Mouse (Mus musculus) ES-E14 (cell line): ENCODE measurements around the gene Gm28308. TPM values are rescaled to one million over a fixed set of nuclear protein-coding genes. Genes with fewer than 3 reads are reported as not detected.

ENCODE experiments used
- DNase-seq: peaks from one replicate; pipeline ENCODE4 v3.0.0-alpha.2; 2013; ENCODE audit warnings: low read depth, low spot score
- H3K27ac ChIP-seq: 2 replicates; pipeline ENCODE4 v1.5.1; 2012; ENCODE audit warnings: low read depth, mild to moderate bottlenecking, low read length, moderate library complexity, mixed read lengths; ENCODE audit not compliant: poor library complexity, insufficient read depth, severe bottlenecking
- H3K36me3 ChIP-seq: 2 replicates; pipeline ENCODE4 v1.6.1; 2012; ENCODE audit warnings: mild to moderate bottlenecking, low read length, moderate library complexity, mixed read lengths; ENCODE audit not compliant: control insufficient read depth, poor library complexity, insufficient read depth, severe bottlenecking
- H3K4me1 ChIP-seq, 2 experiments: fragments of 150-350 bp in 1 of 2; sonication (generic) in 1 of 2; 2 replicates each; pipeline ENCODE4 v1.6.1; 2012; ENCODE audit warnings: low read length in 2 of 2, mild to moderate bottlenecking in 1 of 2, mixed read lengths in 1 of 2; ENCODE audit not compliant: control insufficient read depth in 2 of 2, insufficient read depth in 2 of 2, poor library complexity in 1 of 2
- H3K4me3 ChIP-seq, 2 experiments: fragments of 150-350 bp in 1 of 2; sonication (generic) in 1 of 2; 2 replicates each; pipeline ENCODE4 v1.5.1; 2012; ENCODE audit warnings: low read length in 2 of 2, low read depth in 1 of 2, mild to moderate bottlenecking in 1 of 2, mixed read lengths in 1 of 2; ENCODE audit not compliant: insufficient read depth in 1 of 2, poor library complexity in 1 of 2, severe bottlenecking in 1 of 2
- H3K9ac ChIP-seq: 2 replicates; pipeline ENCODE4 v1.6.1; 2012; ENCODE audit warnings: low read depth, mild to moderate bottlenecking, low read length, mixed read lengths; ENCODE audit not compliant: poor library complexity, insufficient read depth, severe bottlenecking
- H3K9me3 ChIP-seq: fragments of 150-350 bp; sonication (generic); 2 replicates; pipeline ENCODE4 v1.6.1; 2012; ENCODE audit warnings: low read depth, mild to moderate bottlenecking, low read length; ENCODE audit not compliant: control insufficient read depth, insufficient read depth
- CHD2 ChIP-seq: IDR thresholded peaks from 2 replicates; pipeline ENCODE4 v1.6.1; 2014; ENCODE audit warnings: mild to moderate bottlenecking, low read depth, low read length, inconsistent platforms
- HCFC1 ChIP-seq: IDR thresholded peaks from 2 replicates; pipeline ENCODE4 v1.6.1; 2012; ENCODE audit warnings: low read length, inconsistent platforms, borderline replicate concordance; ENCODE audit not compliant: insufficient read depth
- MAFK ChIP-seq: IDR thresholded peaks from 2 replicates; pipeline ENCODE4 v1.6.1; 2014; ENCODE audit warnings: mild to moderate bottlenecking, low read depth, low read length, inconsistent platforms; ENCODE audit not compliant: insufficient read depth
- ZC3H11A ChIP-seq: IDR thresholded peaks from 2 replicates; pipeline ENCODE4 v1.6.1; 2012; ENCODE audit warnings: low read depth, mild to moderate bottlenecking, inconsistent platforms, low read length, borderline replicate concordance
- ZNF384 ChIP-seq: IDR thresholded peaks from 2 replicates; pipeline ENCODE4 v1.6.1; 2012; ENCODE audit warnings: low read depth, low read length, inconsistent platforms
- in situ Hi-C, 2 experiments: fragments of 600-800 bp; cut with MboI; formaldehyde crosslinking; loops; one replicate each; pipeline ENCODE4 v1.15.1; 2025; ENCODE audit warnings: low sequenced_read_pairs in 2 of 2, inconsistent platforms in 1 of 2; ENCODE audit not compliant: unreplicated experiment in 2 of 2
- total RNA-seq: library from RNA; depleted of rRNA; stranded (reverse); fragments of 300-350 nt; gene quantifications from 2 replicates; pipeline ENCODE4 v1.2.3, GENCODE M21; 2012

Gm28308 gene
- total RNA-seq, 1 experiment = 0.31 TPM

GRCm38 (mm10) chr6:52164051-52164625, 49.0 kb downstream of the Gm28308 start:
- in situ Hi-C loops = loop anchor here (10.0 kb wide), 3 partner anchors 61 to 989 kb away; partner anchors contain the start of genes Hoxa7 (in 2 of the 2) and Evx1 (in 1 of the 2)
- Histone ChIP-seq H3K4me1 (peaks cover 4 to 17% of the 10 kb centered on the region in 2 experiments; a peak in 1 of 4 replicates), H3K9ac (peak overlapping the region; percentile 36), H3K27ac (no peak overlapping the region), H3K4me3 (peak overlapping the region; percentile 3 to 33; a peak in 3 of 4 replicates), H3K9me3 (no peaks in the 10 kb centered on the region), H3K36me3 (no peaks in the 10 kb centered on the region)
- TF ChIP-seq HCFC1 = no peak
- TF ChIP-seq MAFK = no peak
- no peak for TF ChIP-seq ZNF384
- TF ChIP-seq CHD2 = no peak
- no peak for TF ChIP-seq ZC3H11A
- no peak for DNase-seq

GRCm38 (mm10) chr6:52163366-52164031, 49.6 kb downstream of the Gm28308 start:
- TF ChIP-seq MAFK = no peak
- TF ChIP-seq ZNF384 = no peak
- no peak for TF ChIP-seq CHD2
- no peak for TF ChIP-seq HCFC1
- no peak for TF ChIP-seq ZC3H11A
- H3K4me3 ChIP-seq = no peak overlapping the region

GRCm38 (mm10) chr6:52162611-52163365, 50.4 kb downstream of the Gm28308 start:
- in situ Hi-C loops = loop anchor here (10.0 kb wide), 3 partner anchors 62 to 988 kb away; partner anchors contain the start of genes Hoxa7 (in 2 of the 2) and Evx1 (in 1 of the 2)
- Histone ChIP-seq H3K9ac (no peak overlapping the region), H3K27ac (no peak overlapping the region), H3K4me3 (no peak overlapping the region), H3K36me3 (no peaks in the 10 kb centered on the region), H3K4me1 (peaks cover 4 to 21% of the 10 kb centered on the region in 2 experiments; a peak in 1 of 4 replicates), H3K9me3 (no peaks in the 10 kb centered on the region)
- no peak for DNase-seq
- TF ChIP-seq ZNF384 (no peak), MAFK (no peak), HCFC1 (no peak), CHD2 (no peak), ZC3H11A (no peak)

More at GRCm38 (mm10) chr6:52163366-52164031, 49.6 kb downstream of the Gm28308 start:
- no peaks in the 10 kb centered on the region for H3K36me3 ChIP-seq
- no peak overlapping the region for H3K9ac ChIP-seq
- no peak overlapping the region for H3K27ac ChIP-seq
- H3K9me3 ChIP-seq = no peaks in the 10 kb centered on the region
- no peak for DNase-seq
- peaks cover 4 to 19% of the 10 kb centered on the region in 2 experiments; a peak in 1 of 4 replicates for H3K4me1 ChIP-seq
- in situ Hi-C loops = loop anchor here (10.0 kb wide), 3 partner anchors 61 to 989 kb away; partner anchors contain the start of genes Hoxa7 (in 2 of the 2) and Evx1 (in 1 of the 2)

GRCm38 (mm10) chr6:52162093-52162380, 51.1 kb downstream of the Gm28308 start:
- no peak overlapping the region for H3K27ac ChIP-seq
- H3K4me3 ChIP-seq = no peak overlapping the region
- in situ Hi-C loops = loop anchor here (10.0 kb wide), 3 partner anchors 63 to 987 kb away; partner anchors contain the start of genes Hoxa7 (in 2 of the 2) and Evx1 (in 1 of the 2)

More at GRCm38 (mm10) chr6:52162093-52162380, 51.1 kb downstream of the Gm28308 start:
- no peak for TF ChIP-seq CHD2
- TF ChIP-seq ZNF384 = no peak
- TF ChIP-seq ZC3H11A = no peak
- TF ChIP-seq MAFK = no peak
- no peak for TF ChIP-seq HCFC1
- H3K9ac ChIP-seq = no peak overlapping the region
- no peaks in the 10 kb centered on the region for H3K9me3 ChIP-seq
- no peaks in the 10 kb centered on the region for H3K36me3 ChIP-seq
- no peak for DNase-seq
- H3K4me1 ChIP-seq = peaks cover 4 to 21% of the 10 kb centered on the region in 2 experiments; a peak in 1 of 4 replicates
